Mouse (Mus musculus) kidney, postnatal 25 days (tissue): ENCODE results near the gene Dock7.
A peak's percentile ranks its signal among the peaks of the same experiment; 100 is the strongest.

Experiments
- DNase-seq, 2 experiments: peaks; one replicate each; pipeline ENCODE4 v3.0.0; 2021; ENCODE audit warnings: mixed read lengths in 2 of 2

The Dock7 gene

GRCm38 (mm10) chr4:99121123-99121755, 524 bp upstream of the Dock7 start:
- DNase-seq: no peak

GRCm38 (mm10) chr4:99119051-99119450, 1.7 kb downstream of the Dock7 start:
- DNase-seq: no peak

DNA sequence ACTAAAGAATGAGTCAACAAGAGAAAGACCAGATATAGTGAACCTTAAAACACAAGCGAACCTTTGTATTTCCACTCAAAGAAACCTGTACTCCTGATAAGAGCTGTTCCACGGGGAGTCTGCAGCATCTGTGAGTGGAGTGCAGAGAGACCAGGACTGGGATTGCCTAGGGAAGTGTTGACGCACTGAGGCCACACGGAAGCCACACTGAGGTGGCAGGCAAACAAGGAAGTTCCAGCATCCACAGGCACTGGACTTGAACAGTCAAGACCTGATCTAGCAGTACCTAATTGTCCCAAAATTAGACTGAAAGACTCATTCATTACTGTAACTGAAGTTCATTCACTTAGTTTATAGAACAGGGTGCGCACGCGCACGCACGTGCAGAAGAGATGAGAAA, 4.9 kb downstream of the Dock7 start:
- no peak for DNase-seq

- no peak for DNase-seq
Observed at GRCm38 (mm10) chr4:99111670-99112069, 9.0 kb downstream of the Dock7 start.

DNA sequence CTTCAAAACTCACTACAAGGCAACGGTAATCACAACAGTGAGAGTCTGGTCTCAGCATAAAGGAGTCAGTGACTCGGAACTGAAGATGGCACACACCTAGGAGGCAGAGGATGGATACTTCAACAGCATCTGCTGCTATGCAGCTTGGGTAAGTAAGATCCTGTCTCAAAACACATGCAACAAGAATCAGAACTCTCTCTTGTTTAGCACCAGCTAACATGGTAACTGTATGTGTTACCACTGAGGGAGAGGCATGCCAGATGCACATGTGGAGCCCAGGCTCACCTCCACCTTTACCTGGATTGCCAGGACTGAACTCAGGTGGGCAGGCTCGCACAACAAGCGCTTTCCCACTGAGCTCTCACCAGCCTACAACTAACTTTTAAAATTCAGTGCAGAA, 11.9 kb downstream of the Dock7 start:
- no peak for DNase-seq

DNA sequence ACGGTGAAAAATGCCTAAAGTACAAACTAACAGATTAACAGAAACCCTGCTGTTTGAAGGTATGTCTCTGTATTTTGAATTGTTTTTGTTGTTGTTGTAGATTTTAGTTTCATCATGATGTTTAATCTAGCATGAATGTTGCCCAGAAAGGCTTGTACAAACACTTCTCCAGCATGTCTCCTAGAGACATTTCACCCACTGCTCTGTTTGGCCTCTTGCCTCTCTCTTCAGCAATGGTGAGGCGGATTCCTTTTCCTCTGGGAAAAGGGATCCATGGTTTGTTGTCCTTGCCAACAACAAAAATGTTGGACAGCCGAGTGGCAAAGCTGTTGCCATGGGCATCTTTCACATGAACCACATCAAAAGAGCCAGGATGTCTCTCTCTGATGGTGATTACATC, 17.9 kb downstream of the Dock7 start:
- no peak for DNase-seq

- DNase-seq: no peak
Observed at GRCm38 (mm10) chr4:99100724-99101123, 20.0 kb downstream of the Dock7 start.

- no peak for DNase-seq
Observed at GRCm38 (mm10) chr4:99091777-99092176, 28.9 kb downstream of the Dock7 start.

DNA sequence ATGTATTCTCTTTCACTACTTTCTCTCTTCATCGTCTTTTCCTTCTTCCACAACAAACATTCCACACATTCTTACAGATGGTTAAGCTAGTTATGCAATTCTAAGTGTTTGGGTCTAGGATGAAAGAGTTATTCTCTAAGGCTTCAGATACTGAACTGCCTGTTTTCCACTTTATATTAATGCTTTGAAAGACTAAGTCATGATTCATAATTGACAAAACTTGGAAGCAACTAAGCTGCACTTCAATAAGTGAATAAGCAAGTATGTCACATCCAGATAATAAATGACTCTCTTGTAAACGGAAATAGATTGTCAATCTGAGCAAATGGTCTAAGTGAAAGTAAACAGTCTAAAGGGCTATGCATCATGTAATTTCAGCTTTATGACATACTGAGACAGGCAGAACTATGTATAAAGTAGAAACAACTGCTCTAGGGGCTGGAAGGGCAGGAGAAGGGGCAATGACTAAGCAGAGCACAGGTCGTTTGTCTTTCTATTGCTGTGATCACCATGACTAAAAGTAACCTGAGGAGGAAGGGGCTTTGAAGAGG, 29.5 kb downstream of the Dock7 start:
- no peak for DNase-seq

GRCm38 (mm10) chr4:99087760-99088485, 32.8 kb downstream of the Dock7 start:
- no peak for DNase-seq

DNA sequence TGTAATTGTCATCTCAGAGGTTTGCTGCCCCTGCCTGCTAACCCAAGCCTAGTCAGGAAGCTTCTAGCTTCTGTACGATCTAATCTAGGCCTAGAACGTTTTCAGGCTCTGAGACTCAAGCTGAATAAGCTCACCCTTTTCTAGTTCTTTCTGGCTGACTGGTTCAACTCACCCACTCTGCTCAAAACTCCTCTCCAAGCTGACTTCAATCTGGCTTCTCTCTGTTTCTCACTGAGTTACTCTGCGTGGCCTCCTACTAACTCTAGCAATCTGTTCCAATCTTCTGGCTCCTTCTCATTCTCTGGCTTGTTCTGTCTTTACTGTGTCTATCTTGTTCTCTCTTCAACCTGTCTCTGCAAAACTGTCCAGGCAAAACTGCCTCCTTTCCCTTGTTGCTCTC, 36.9 kb downstream of the Dock7 start:
- no peak for DNase-seq

DNA sequence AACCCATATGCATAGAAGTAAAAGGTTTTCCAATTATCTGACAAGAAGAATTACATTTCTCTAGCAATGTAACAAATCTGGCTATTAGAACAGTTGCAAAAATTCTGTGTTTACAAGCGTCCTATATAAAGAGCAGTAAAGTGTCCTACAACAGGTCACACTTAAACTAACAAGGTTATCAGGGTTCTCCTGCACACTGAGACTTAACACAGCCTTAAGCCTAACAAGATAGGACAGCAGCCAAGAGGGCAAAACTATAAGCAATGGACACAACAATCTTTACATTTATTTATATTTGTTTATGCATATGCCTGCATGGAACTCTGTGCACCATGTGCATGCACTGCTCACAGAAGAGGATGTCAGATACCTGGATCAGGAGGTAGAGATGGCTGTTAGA, 39.5 kb downstream of the Dock7 start:
- no peak for DNase-seq

DNA sequence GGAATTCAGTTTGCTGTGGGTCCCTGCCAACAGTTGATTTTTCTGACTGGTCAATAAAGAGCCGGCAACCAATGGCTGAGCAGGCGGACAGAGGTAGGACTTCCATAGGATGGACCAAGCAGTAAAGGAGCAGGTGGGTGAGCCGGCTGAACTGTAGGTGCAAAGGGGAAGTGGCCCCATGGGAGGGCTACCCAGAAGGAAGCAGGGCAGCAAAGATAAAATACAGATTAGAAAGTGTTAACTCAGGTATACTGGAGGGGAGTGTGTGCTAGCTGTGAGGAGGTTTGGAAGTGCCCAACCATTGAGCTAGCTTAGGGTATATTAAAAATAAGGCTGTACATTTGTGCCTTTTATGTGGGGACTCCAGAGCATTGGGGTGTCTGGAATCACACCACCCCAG, 42.7 kb downstream of the Dock7 start:
- no peak for DNase-seq

- no peak for DNase-seq
Observed at GRCm38 (mm10) chr4:99068806-99069205, 51.9 kb downstream of the Dock7 start.

- peak; percentile 22 to 57 for DNase-seq
Observed at GRCm38 (mm10) chr4:99064524-99064923, 56.2 kb downstream of the Dock7 start.

DNA sequence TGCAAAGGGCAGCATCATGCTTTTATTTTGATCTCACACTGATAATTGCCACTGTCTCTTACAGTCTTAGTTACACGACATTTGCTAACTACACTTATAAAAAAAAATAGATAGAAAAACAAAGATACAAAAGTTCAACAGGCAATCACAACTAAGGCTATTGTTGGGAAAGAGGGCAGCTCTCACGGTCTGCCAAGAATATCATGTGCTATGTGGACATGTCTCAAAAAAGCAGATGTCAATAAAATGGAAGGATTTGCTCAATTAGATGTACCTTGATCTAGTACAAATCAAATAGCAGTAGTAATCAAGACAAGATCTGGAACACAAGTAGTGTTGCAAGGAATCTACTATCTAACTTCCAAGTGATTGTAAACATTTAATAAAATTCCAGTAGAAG, 72.1 kb downstream of the Dock7 start:
- DNase-seq: no peak

DNA sequence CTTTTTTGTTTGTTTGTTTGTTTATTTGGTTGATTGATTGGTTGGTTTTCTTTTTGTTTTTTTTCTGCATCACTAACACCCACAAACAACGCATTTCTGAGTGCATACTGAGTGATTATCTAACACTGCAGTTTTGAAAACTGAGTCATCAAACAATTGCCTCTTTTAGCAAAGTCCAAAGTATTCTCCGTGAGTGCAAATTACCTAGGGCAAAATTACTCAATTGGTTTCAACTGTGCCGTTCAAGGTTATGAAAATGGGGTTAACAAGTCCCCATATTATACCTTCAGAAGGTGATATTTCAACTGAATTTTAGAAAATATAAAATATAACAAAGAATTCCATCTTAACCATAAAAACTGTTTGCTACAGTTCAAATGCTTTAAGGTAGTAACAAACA, 74.2 kb downstream of the Dock7 start:
- no peak for DNase-seq

- DNase-seq: no peak
Observed at GRCm38 (mm10) chr4:99044854-99045253, 75.9 kb downstream of the Dock7 start.

GRCm38 (mm10) chr4:99032921-99033320, 87.8 kb downstream of the Dock7 start:
- DNase-seq: peak; percentile 45 to 79

GRCm38 (mm10) chr4:99030686-99031085, 90.0 kb downstream of the Dock7 start, which contains the start of gene Angptl3:
TSS of gene Angptl3 (plus strand) at chr4:99030954.
- DNase-seq: peak; percentile 54 to 67

DNA sequence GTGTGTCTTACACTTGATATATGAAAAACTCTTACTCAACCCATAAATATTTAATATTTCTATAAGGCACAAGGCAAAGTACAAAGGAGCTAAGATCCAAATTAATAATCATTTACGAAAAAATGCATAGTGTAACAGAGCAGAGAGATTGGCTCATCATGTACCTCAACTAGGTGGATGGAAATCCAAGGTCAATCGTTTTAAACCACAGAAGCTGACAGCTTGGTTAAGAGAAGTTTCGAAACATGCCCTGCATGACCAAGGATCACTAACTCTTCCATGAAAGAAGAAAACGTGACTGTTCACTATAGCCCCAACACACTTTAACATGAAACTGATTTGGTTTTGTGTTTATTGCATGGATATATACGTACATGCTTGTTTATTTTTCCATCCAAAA, 92.3 kb downstream of the Dock7 start:
- DNase-seq: no peak

DNA sequence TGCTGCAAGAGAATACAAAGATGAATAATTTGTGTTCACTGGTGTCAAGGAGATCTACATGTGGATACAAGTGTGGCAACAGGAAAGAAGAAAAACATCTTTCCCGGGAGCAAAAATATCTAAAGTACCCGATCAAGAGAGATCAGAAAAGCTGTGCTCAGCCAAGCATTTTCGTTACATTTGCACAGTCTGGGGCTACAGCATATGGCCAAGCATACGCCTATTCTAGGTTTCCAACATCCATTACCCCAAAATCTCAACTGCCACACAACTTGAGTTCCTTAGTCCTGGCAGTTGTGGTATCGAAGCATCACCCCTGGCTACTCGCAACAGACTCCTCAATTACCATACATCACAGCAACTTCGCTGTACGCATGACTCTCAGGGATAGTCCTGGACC, 98.5 kb downstream of the Dock7 start:
- DNase-seq: no peak

- no peak for DNase-seq
Observed at GRCm38 (mm10) chr4:99011039-99011438, 109.7 kb downstream of the Dock7 start.

DNA sequence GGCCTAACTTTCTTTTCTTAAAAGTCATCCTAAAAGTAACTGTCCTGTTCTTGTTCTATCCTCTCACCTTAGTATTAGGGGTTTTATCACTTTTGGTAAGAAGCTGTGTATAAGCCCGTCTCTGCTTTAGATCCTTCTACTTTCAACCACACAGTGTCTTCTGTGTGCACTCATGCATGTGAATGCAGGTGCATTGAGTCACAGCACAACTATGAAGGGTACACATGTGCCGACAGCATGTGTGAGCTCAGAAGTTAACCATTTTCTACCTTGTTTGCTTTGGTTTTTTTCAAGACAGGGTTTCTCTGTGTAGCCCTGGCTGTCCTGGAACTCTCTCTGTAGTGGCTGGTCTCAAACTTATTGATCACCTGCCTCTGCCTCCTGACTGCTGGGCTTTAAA, 114.4 kb downstream of the Dock7 start:
- no peak for DNase-seq
